ENCODE assay signal across 8 mouse cellular contexts in the genomic region with DNA sequence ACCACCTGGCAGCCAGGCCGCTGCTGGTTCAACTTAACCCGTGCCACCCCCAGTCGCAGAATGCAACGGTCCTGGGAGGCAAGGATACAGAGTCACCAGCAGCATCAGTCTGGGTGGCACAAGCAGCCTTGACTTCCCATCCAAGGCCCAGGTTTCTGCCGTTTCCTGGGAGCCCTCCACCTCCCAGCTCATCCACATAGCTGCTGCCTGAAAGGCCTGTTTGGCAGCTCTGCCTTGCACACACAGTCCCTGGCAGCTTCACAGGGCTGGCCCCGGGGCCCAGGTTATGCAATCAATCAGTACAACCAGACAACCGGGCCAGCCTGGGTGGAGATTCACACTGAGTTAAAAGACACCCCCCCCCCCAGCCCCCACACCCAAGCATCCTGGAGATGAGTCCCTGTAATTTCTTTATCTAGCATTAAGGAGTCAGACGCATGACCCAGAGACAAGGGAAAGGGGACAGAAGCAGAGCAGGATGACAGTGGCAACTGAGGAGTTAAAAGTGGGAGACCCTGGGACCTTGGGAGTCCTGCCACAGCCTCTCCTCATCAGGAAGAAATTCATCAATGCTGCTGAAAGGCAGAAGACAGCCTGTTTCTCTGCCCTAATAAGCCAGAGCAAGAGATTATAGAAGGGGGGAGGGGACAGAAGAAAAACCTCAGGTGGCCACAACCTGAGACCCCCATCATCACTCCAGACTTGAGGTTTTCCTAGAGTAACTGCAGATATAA. TPM values are rescaled to one million over a fixed set of nuclear protein-coding genes. Genes with fewer than 3 reads are reported as not detected.
DNase-seq lines count a peak whose midpoint lies in the region; ATAC-seq and TF ChIP-seq lines count a peak whose summit lies in the region.

No protein-coding gene starts in this region.

- intact Hi-C loops in left cerebral cortex, postnatal 25 days (cut with DNase I): no loop called here

- H3K4me3 ChIP-seq in hindbrain, embryonic 14.5 days (replicated peaks; ENCODE audit: low read length): no peak overlapping the region
- no peak overlapping the region for H3K4me3 ChIP-seq in testis, adult 2 months (ENCODE audit: control insufficient read depth, low read depth, low read length)

- peaks cover 36% of the 10 kb centered on the region for H3K36me3 ChIP-seq in hindbrain, embryonic 14.5 days (replicated peaks; ENCODE audit: control insufficient read depth, insufficient read depth)
- peaks cover 3% of the 10 kb centered on the region; the same call in 1 of the 2 replicates for H3K36me3 ChIP-seq in testis, adult 2 months (ENCODE audit: control insufficient read depth, insufficient read depth, low read length)

- peaks cover 29% of the 10 kb centered on the region for H3K4me1 ChIP-seq in hindbrain, embryonic 14.5 days (replicated peaks; ENCODE audit: control insufficient read depth, insufficient read depth, low read length)
- H3K4me1 ChIP-seq in testis, adult 2 months (ENCODE audit: control insufficient read depth, insufficient read depth, low read length): peaks cover 18% of the 10 kb centered on the region

- no peaks in the 10 kb centered on the region for H3K27me3 ChIP-seq in hindbrain, embryonic 14.5 days (ENCODE audit: control insufficient read depth, insufficient read depth, low read length)
- no peaks in the 10 kb centered on the region for H3K27me3 ChIP-seq in testis, adult 2 months (ENCODE audit: control insufficient read depth, insufficient read depth, low read length)

- 38% methylated on average over 8 of the region's 8 CpGs for WGBS in hindbrain, embryonic 14.5 days

- no peaks in the 10 kb centered on the region for H3K9me3 ChIP-seq in hindbrain, embryonic 14.5 days (ENCODE audit: control insufficient read depth, low read length)

- peak overlapping the region; percentile 0; the same call in 1 of the 2 replicates for H3K9ac ChIP-seq in hindbrain, embryonic 14.5 days

- no peak for TF ChIP-seq POLR2A in testis, adult 2 months (IDR thresholded peaks at IDR 0.05; ENCODE audit: control insufficient read depth, low read depth, low read length)

- ATAC-seq in hindbrain, embryonic 14.5 days (ENCODE audit: low FRiP score): no peak

- TF ChIP-seq CTCF in testis, adult 2 months (IDR thresholded peaks at IDR 0.05; ENCODE audit: control insufficient read depth, insufficient read depth, insufficient replicate concordance, low read depth, low read length): no peak

- peak; percentile 93 to 95 for DNase-seq in adrenal gland, adult (ENCODE audit: inconsistent age in 2 of 2, low spot score in 1 of 2)
- peak; percentile 87 for DNase-seq in cerebellum, adult 8-10 months
- peak; percentile 91 to 93 for DNase-seq in gastrocnemius, adult 8-10 months (ENCODE audit: low spot score in 2 of 2)
- no peak for DNase-seq in hindbrain, embryonic 14.5 days (ENCODE audit: low spot score)
- DNase-seq in left cerebral cortex, postnatal 25 days (ENCODE audit: low spot score in 2 of 2): peak; percentile 52 to 54
- DNase-seq in mesoderm, embryonic 11.5 days (ENCODE audit: low read depth, low spot score): peak; percentile 47
- DNase-seq in thymus, postnatal 0 days (ENCODE audit: low spot score): no peak

- peak overlapping the region; percentile 71 for H3K27ac ChIP-seq in hindbrain, embryonic 14.5 days
- peak overlapping the region; percentile 76 for H3K27ac ChIP-seq in testis, adult 2 months (ENCODE audit: control insufficient read depth, insufficient read depth, low read depth, low read length)

- peak overlapping the region; percentile 13 for H3K4me2 ChIP-seq in hindbrain, embryonic 14.5 days (replicated peaks)

RNA-seq across cellular contexts. Expression of a gene that starts 4.3 kb away (rescaled TPM):
- 10 to 100 TPM in 2 of 4 experiments, 1 to 10 TPM in 2; 8.3 to 11.5 (median 10.0) TPM for total RNA-seq in gastrocnemius, adult 8-10 months (2022)
- polyA plus RNA-seq in hindbrain, embryonic 14.5 days (2014; fragmentation: Nextera tagmentation; extraction: Ambion mirVana): 12.8 and 16.8 TPM in 2 replicates
- 10 to 100 TPM; 13.2 to 15.8 TPM for total RNA-seq in left cerebral cortex, postnatal 25 days (2021)
- polyA plus RNA-seq in testis, adult 2 months (2012; rRNA removed): 74.7 and 74.9 TPM in 2 replicates
- polyA plus RNA-seq in thymus, postnatal 0 days (2015; fragmentation: Nextera tagmentation; extraction: Ambion mirVana): 139 and 157 TPM in 2 replicates

RNA-seq across cellular contexts. Expression of a gene that starts 8.0 kb away (rescaled TPM):
- total RNA-seq in gastrocnemius, adult 8-10 months (2022): under 1 TPM in 3 of 4 experiments, not detected in 1; 0.07 to 0.13 (median 0.12) TPM
- 0.08 and 0.43 TPM in 2 replicates for polyA plus RNA-seq in hindbrain, embryonic 14.5 days (2014; fragmentation: Nextera tagmentation; extraction: Ambion mirVana)
- total RNA-seq in left cerebral cortex, postnatal 25 days (2021): under 1 TPM; 0.18 to 0.34 TPM
- 92.3 and 97.5 TPM in 2 replicates for polyA plus RNA-seq in testis, adult 2 months (2012; rRNA removed)
- 0.40 and 0.54 TPM in 2 replicates for polyA plus RNA-seq in thymus, postnatal 0 days (2015; fragmentation: Nextera tagmentation; extraction: Ambion mirVana)

RNA-seq across cellular contexts. Expression of a gene that starts 12.5 kb away (rescaled TPM):
- total RNA-seq in gastrocnemius, adult 8-10 months (2022): 100 to 1,000 TPM; 125 to 150 (median 137) TPM
- 282 and 287 TPM in 2 replicates for polyA plus RNA-seq in hindbrain, embryonic 14.5 days (2014; fragmentation: Nextera tagmentation; extraction: Ambion mirVana)
- total RNA-seq in left cerebral cortex, postnatal 25 days (2021): 100 to 1,000 TPM; 177 to 191 TPM
- 81.2 and 90.9 TPM in 2 replicates for polyA plus RNA-seq in testis, adult 2 months (2012; rRNA removed)
- 260 and 266 TPM in 2 replicates for polyA plus RNA-seq in thymus, postnatal 0 days (2015; fragmentation: Nextera tagmentation; extraction: Ambion mirVana)

RNA-seq across cellular contexts. Expression of a gene that starts 12.6 kb away (rescaled TPM):
- 10 to 100 TPM; 18.0 to 28.8 (median 21.3) TPM for total RNA-seq in gastrocnemius, adult 8-10 months (2022)
- 31.4 and 31.9 TPM in 2 replicates for polyA plus RNA-seq in hindbrain, embryonic 14.5 days (2014; fragmentation: Nextera tagmentation; extraction: Ambion mirVana)
- 10 to 100 TPM; 28.6 to 29.3 TPM for total RNA-seq in left cerebral cortex, postnatal 25 days (2021)
- 16.0 and 17.2 TPM in 2 replicates for polyA plus RNA-seq in testis, adult 2 months (2012; rRNA removed)
- 58.3 and 60.5 TPM in 2 replicates for polyA plus RNA-seq in thymus, postnatal 0 days (2015; fragmentation: Nextera tagmentation; extraction: Ambion mirVana)

RNA-seq across cellular contexts. Expression of a gene that starts 33.2 kb away (rescaled TPM):
- total RNA-seq in gastrocnemius, adult 8-10 months (2022): not detected
- polyA plus RNA-seq in hindbrain, embryonic 14.5 days (2014; fragmentation: Nextera tagmentation; extraction: Ambion mirVana): not detected in 2 replicates
- total RNA-seq in left cerebral cortex, postnatal 25 days (2021): not detected
- polyA plus RNA-seq in testis, adult 2 months (2012; rRNA removed): not detected in 2 replicates
- polyA plus RNA-seq in thymus, postnatal 0 days (2015; fragmentation: Nextera tagmentation; extraction: Ambion mirVana): 0.38 and 0.75 TPM in 2 replicates

Comparison
In these comparisons a context has a peak if more than half of its experiments do, and no peak if none do; other contexts are left out.
1. DNase-seq: peak in adrenal gland, adult (2 of 2), cerebellum, adult 8-10 months (single experiment), gastrocnemius, adult 8-10 months (2 of 2), left cerebral cortex, postnatal 25 days (2 of 2) and mesoderm, embryonic 11.5 days (single experiment); none in hindbrain, embryonic 14.5 days (single experiment) and thymus, postnatal 0 days (single experiment).
2. RNA of a gene that starts 8.0 kb away (polyA plus RNA-seq): 92.3 to 97.5 TPM in testis, adult 2 months; 0.40 to 0.54 TPM in thymus, postnatal 0 days and 0.08 to 0.43 TPM in hindbrain, embryonic 14.5 days; every median in the first group is over 10 times any median in the second.